Mouse (Mus musculus) brain, embryonic 14.5 days (tissue): ENCODE measurements around the gene Rhox4f.
"Not testable (repeated sequence)": the region's sequence is repeated elsewhere in the genome, so short reads cannot be mapped to it uniquely, and the experiment has no call there.

Experiments
- CTCF ChIP-seq: fragments of 200-500 bp; IDR thresholded peaks from 2 replicates; pipeline ENCODE4 v1.5.1; 2012; ENCODE audit warnings: inconsistent platforms, mild to moderate bottlenecking, moderate library complexity, borderline replicate concordance; ENCODE audit not compliant: insufficient read depth, insufficient read length; ENCODE audit errors: extremely low read depth
- POLR2A ChIP-seq: fragments of 200-500 bp; IDR thresholded peaks from 2 replicates; pipeline ENCODE4 v1.6.1; 2012; ENCODE audit warnings: mild to moderate bottlenecking, inconsistent platforms, borderline replicate concordance; ENCODE audit not compliant: poor library complexity, insufficient read depth, insufficient read length, severe bottlenecking; ENCODE audit errors: extremely low read depth

GRCm38 (mm10) chrX:37572638-37573037 is 34.9 kb downstream of the Rhox4f start:
- not testable (repeated sequence) for TF ChIP-seq CTCF, POLR2A
